Mouse (Mus musculus) fat pad, adult 2 months (tissue): ENCODE measurements around the gene Olfr177.

Source experiments
- DNase-seq: peaks from one replicate; pipeline ENCODE4 v3.0.0-alpha.2; 2011; ENCODE audit warnings: low read depth, low spot score; ENCODE audit errors: extremely low read depth

Olfr177 gene

GRCm38 (mm10) chr16:58874668-58875067, at the start of gene Olfr177:
TSS of gene Olfr177 (minus strand) at chr16:58874768.
- DNase-seq = no peak

GRCm38 (mm10) chr16:58891963-58892362, 17.4 kb upstream of the Olfr177 start, which contains the start of gene Olfr178:
TSS of gene Olfr178 (minus strand) at chr16:58892063.
- DNase-seq = no peak

GRCm38 (mm10) chr16:58884416-58884815, 9.8 kb upstream of the Olfr177 start:
- DNase-seq = no peak

GRCm38 (mm10) chr16:58861479-58861878, 13.1 kb downstream of the Olfr177 start:
- DNase-seq = no peak

GRCm38 (mm10) chr16:58860032-58860737, 14.4 kb downstream of the Olfr177 start:
- no peak for DNase-seq

- DNase-seq = no peak
Measured at GRCm38 (mm10) chr16:58826732-58827319, 47.7 kb downstream of the Olfr177 start, which contains the start of gene Olfr175-ps1. TSS of gene Olfr175-ps1 (minus strand) at chr16:58826782.
